Mouse (Mus musculus): ENCODE results near the gene Ttc8. TPM values are rescaled to one million over a fixed set of nuclear protein-coding genes. Genes with fewer than 3 reads are reported as not detected.

Ttc8 gene
- total and polyA plus RNA-seq, 3 experiments: 4.5 to 6.8 (median 4.9) TPM

DNA sequence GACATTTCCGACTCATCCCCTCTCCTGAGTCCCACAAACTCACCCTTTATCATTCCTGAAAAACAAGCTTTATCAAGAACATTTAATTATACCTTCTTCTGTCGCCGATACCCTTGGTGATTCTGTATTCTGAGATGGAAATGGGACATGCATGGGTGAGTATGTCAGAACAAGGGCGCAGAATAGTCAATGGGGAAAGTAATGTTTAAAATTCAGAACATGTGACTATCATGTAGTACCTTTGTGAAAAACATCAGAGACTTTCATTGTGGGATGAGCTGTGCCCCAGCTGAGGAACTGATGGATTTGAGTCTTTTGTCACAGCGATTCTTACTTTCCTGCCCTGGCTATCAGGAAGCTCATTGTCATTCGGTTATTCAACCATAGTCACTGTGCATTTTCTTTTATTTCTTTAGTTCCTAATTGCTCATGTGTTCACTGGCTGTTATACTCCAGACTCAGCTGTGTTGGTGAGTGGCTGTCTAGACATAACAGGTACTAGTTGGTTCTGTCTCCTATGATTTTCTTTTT lies 104.1 kb downstream of the Ttc8 start:
- Histone ChIP-seq H3K36me3 (replicated peaks in 1 of 2; ENCODE audit: control insufficient read depth in 1 of 2, insufficient read depth in 1 of 2, low read length in 1 of 2) (no peaks in the 10 kb centered on the region), H3K9ac (ENCODE audit: insufficient read depth, low read depth) (no peak overlapping the region), H3K9me3 (replicated peaks; ENCODE audit: low read length) (no peaks in the 10 kb centered on the region), H3K27ac (ENCODE audit: insufficient read depth, low read depth) (no peak overlapping the region), H3K79me2 (replicated peaks; ENCODE audit: control insufficient read depth, extremely low read depth, insufficient read depth, poor library complexity, severe bottlenecking) (no peaks in the 10 kb centered on the region), H3K4me1 (ENCODE audit: control insufficient read depth in 1 of 2, insufficient read depth in 2 of 2) (peaks cover 0 to 5% of the 10 kb centered on the region in 2 experiments; a peak in 2 of 4 replicates), H3K4me2 (ENCODE audit: insufficient read depth, low read depth, poor library complexity, severe bottlenecking) (no peak overlapping the region), H3K27me3 (replicated peaks) (no peaks in the 10 kb centered on the region), H3K4me3 (replicated peaks in 1 of 3; ENCODE audit: low read depth in 2 of 3, low read length in 2 of 3, poor library complexity in 1 of 3) (no peak overlapping the region)
- in situ Hi-C loops (cut with MboI; ENCODE audit: low pct_ligation_motif_present, low pct_unique_long_range_greater_than_20kb, low sequenced_read_pairs) (no loop called here), dilution Hi-C loops (cut with MboI; ENCODE audit: extremely low pct_ligation_motif_present, extremely low pct_unique_long_range_greater_than_20kb, low sequenced_read_pairs) (no loop called here)
- no peak for DNase-seq (ENCODE audit: extremely low read depth)
- no peak for TF ChIP-seq NRF1 (IDR thresholded peaks at IDR 0.05; ENCODE audit: low read depth, low read length)

DNA sequence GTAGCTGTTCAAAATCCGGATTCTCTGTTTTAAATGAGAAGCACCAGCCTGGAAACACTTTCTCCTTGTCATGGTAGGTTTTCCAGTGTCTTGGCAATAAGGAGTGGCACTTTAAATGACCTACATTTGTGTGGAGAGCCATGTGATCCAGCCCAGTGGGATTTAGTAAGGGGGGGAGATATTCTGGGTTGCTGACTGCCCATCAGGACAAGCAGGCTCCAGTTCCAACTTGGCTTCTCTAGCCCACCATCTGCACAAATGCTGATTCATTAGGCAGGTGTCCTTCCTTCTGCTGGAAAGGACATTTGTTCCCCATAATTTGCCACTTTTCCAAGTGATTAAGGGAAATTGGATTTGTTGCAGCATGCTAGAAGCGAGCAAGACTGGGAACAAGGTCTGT lies 105.9 kb downstream of the Ttc8 start:
- dilution Hi-C loops (cut with MboI; ENCODE audit: extremely low pct_ligation_motif_present, extremely low pct_unique_long_range_greater_than_20kb, low sequenced_read_pairs): no loop called here
- no peaks in the 10 kb centered on the region for H3K79me2 ChIP-seq (replicated peaks; ENCODE audit: control insufficient read depth, extremely low read depth, insufficient read depth, poor library complexity, severe bottlenecking)
- no peak overlapping the region for H3K4me3 ChIP-seq (replicated peaks in 1 of 3; ENCODE audit: low read depth in 2 of 3, low read length in 2 of 3, poor library complexity in 1 of 3)
- TF ChIP-seq EP300 (IDR thresholded peaks at IDR 0.05; ENCODE audit: low read length): no peak
- no peak for TF ChIP-seq POLR2A (IDR thresholded peaks at IDR 0.05; ENCODE audit: low read depth, low read length)
- TF ChIP-seq GABPA (IDR thresholded peaks at IDR 0.05; ENCODE audit: insufficient replicate concordance, low read depth, low read length): no peak
- no peak for TF ChIP-seq CHD2 (IDR thresholded peaks at IDR 0.05; ENCODE audit: low read length)
- no peak for TF ChIP-seq ETS1 (conservative IDR thresholded peaks at IDR 0.05; ENCODE audit: low read depth, low read length)
- no peak for TF ChIP-seq NELFE (IDR thresholded peaks at IDR 0.05; ENCODE audit: low read depth, low read length)
- TF ChIP-seq E2F4 (IDR thresholded peaks at IDR 0.05; ENCODE audit: insufficient replicate concordance, low read depth, low read length): no peak
- TF ChIP-seq MAFK (IDR thresholded peaks at IDR 0.05; ENCODE audit: insufficient replicate concordance, low read length): no peak
- TF ChIP-seq POLR2AphosphoS2 (IDR thresholded peaks at IDR 0.05; ENCODE audit: low read depth, low read length): no peak
- no peak for TF ChIP-seq USF1 (IDR thresholded peaks at IDR 0.05; ENCODE audit: low read depth, low read length)
- TF ChIP-seq RCOR1 (conservative IDR thresholded peaks at IDR 0.05; ENCODE audit: low read depth, low read length): no peak
- no peak for TF ChIP-seq IRF4 (IDR thresholded peaks at IDR 0.05; ENCODE audit: low read depth, low read length)
- TF ChIP-seq SIN3A (IDR thresholded peaks at IDR 0.05; ENCODE audit: low read length): no peak
- no peak for TF ChIP-seq JUND (conservative IDR thresholded peaks at IDR 0.05; ENCODE audit: low read depth, low read length)
- TF ChIP-seq ELF1 (IDR thresholded peaks at IDR 0.05; ENCODE audit: low read depth, low read length): no peak
- TF ChIP-seq MAZ (IDR thresholded peaks at IDR 0.05; ENCODE audit: low read depth, low read length): no peak
- no peak for TF ChIP-seq ZC3H11A (IDR thresholded peaks at IDR 0.05; ENCODE audit: low read depth, low read length)
- TF ChIP-seq NRF1 (IDR thresholded peaks at IDR 0.05; ENCODE audit: low read depth, low read length): no peak
- no peak overlapping the region for H3K27ac ChIP-seq (ENCODE audit: insufficient read depth, low read depth)
- no peak overlapping the region for H3K9ac ChIP-seq (ENCODE audit: insufficient read depth, low read depth)
- DNase-seq (ENCODE audit: extremely low read depth): no peak
- no peak overlapping the region for H3K4me2 ChIP-seq (ENCODE audit: insufficient read depth, low read depth, poor library complexity, severe bottlenecking)
- H3K4me1 ChIP-seq (ENCODE audit: control insufficient read depth in 1 of 2, insufficient read depth in 2 of 2): peaks cover 0 to 5% of the 10 kb centered on the region in 2 experiments; a peak in 2 of 4 replicates
- in situ Hi-C loops (cut with MboI; ENCODE audit: low pct_ligation_motif_present, low pct_unique_long_range_greater_than_20kb, low sequenced_read_pairs): no loop called here
- no peaks in the 10 kb centered on the region for H3K36me3 ChIP-seq (replicated peaks in 1 of 2; ENCODE audit: control insufficient read depth in 1 of 2, insufficient read depth in 1 of 2, low read length in 1 of 2)
- H3K9me3 ChIP-seq (replicated peaks; ENCODE audit: low read length): no peaks in the 10 kb centered on the region
- no peaks in the 10 kb centered on the region for H3K27me3 ChIP-seq (replicated peaks)

Measured in CH12.LX (cell line).